Mouse (Mus musculus) brain, embryonic 14.5 days (tissue): ENCODE measurements around the gene Zfp1.

Experiments
- CTCF ChIP-seq: fragments of 200-500 bp; IDR thresholded peaks from 2 replicates; pipeline ENCODE4 v1.5.1; 2012; ENCODE audit warnings: inconsistent platforms, mild to moderate bottlenecking, moderate library complexity, borderline replicate concordance; ENCODE audit not compliant: insufficient read depth, insufficient read length; ENCODE audit errors: extremely low read depth
- POLR2A ChIP-seq: fragments of 200-500 bp; IDR thresholded peaks from 2 replicates; pipeline ENCODE4 v1.6.1; 2012; ENCODE audit warnings: mild to moderate bottlenecking, inconsistent platforms, borderline replicate concordance; ENCODE audit not compliant: poor library complexity, insufficient read depth, insufficient read length, severe bottlenecking; ENCODE audit errors: extremely low read depth

- TF ChIP-seq POLR2A (no peak), CTCF (no peak)
Observed at GRCm38 (mm10) chr8:111697655-111698054, 54.5 kb downstream of the Zfp1 start.
